Mouse (Mus musculus) brain, embryonic 14.5 days (tissue): ENCODE data around the gene Tgfb1. TPM values are rescaled to one million over a fixed set of nuclear protein-coding genes. Genes with fewer than 3 reads are reported as not detected.

Experiments
- DNase-seq: peaks from one replicate; pipeline ENCODE4 v3.0.0-alpha.2; 2011; ENCODE audit warnings: low read depth
- CTCF ChIP-seq: fragments of 200-500 bp; IDR thresholded peaks from 2 replicates; pipeline ENCODE4 v1.5.1; 2012; ENCODE audit warnings: inconsistent platforms, mild to moderate bottlenecking, moderate library complexity, borderline replicate concordance; ENCODE audit not compliant: insufficient read depth, insufficient read length; ENCODE audit errors: extremely low read depth
- POLR2A ChIP-seq: fragments of 200-500 bp; IDR thresholded peaks from 2 replicates; pipeline ENCODE4 v1.6.1; 2012; ENCODE audit warnings: mild to moderate bottlenecking, inconsistent platforms, borderline replicate concordance; ENCODE audit not compliant: poor library complexity, insufficient read depth, insufficient read length, severe bottlenecking; ENCODE audit errors: extremely low read depth
- polyA plus RNA-seq: library from polyadenylated mRNA; depleted of rRNA; stranded (reverse); fragments of >200 nt; gene quantifications from 2 replicates; pipeline ENCODE4 v1.2.3, GENCODE M21; 2012

The Tgfb1 gene
- polyA plus RNA-seq, 1 experiment, result 7.9 TPM

DNA sequence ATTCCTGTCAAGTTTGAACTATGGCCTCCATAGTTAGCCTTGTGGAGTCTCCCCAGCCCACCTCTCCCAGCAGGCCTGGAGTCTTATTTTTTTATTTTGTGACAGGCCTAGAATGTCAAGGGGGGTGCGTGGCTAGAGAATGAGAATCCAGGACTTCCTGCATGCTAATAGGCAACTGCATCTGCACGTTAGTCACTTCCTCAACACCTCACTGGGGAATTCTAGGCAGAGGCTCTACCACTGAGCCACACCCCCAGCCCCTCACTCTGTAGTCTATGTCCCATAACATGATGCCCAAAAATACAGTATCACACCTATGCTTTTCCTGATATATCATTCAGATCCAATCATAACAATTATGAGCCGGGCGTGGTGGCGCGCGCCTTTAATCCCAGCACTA lies 9.8 kb upstream of the Tgfb1 start:
- no peak for DNase-seq
- no peak for TF ChIP-seq POLR2A
- TF ChIP-seq CTCF, result no peak

DNA sequence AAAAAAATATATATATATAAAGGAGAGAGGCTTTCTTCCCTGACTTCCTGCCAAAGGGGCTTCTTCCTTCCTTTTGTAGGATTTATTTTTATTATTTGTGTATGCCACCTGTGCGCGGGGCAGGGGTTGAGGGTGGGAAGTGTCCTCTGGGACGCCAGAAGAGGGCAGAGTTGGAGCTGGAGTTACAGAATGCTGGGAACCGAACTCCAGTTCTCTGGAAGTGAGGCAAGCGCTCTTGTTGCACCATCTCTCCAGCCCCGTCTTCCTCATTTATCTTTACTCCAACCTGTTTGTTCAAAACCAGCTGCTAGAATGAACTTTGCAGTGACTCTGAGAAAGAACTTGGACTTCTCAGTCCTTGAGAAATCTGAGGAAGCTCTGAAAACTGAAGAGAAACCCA lies 6.8 kb upstream of the Tgfb1 start:
- no peak for DNase-seq
- TF ChIP-seq CTCF (no peak), POLR2A (no peak)

DNA sequence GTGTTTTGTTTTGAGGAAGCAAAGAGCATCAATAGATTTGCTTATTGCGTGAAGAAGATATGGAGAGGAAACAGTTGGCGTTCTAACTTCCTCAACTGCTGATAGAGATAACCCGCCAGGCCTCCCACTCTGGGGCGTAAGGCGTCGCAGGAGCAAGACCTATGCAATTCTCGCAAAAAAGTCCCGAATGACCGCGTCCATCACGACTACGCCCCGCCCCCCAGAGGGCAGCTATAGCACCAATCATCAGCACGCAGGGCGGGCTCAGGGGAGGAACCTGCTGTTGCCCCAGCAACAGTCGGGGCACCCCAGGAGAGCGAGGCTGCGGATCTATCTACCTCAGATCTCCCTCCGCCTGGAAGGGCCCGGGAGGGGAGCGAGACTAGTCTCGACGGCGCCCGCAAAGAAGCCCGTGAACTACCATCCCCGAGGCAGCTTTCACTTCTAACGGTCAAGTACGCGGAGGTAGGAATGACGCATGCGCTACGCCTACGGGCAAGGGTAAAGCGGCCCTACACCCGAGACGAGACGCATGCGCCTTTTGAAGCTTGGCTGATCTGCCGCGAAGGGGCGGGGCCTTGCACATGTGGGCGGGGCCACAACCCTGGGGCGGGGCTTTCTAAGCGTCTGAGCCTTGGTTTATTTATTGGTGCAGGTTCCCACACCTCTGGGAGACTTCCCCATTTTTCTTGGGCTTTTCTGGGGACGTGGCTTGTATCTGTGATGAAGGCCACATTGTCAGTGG lies 6.1 kb upstream of the Tgfb1 start, which contains the start of gene B9d2:
B9d2 (plus strand) TSS at position 267 of the 745 bp plus-strand sequence.
- DNase-seq, result peak; percentile 97
- TF ChIP-seq CTCF (no peak), POLR2A (peak; percentile 39; the same call in 1 of the 2 replicates)

DNA sequence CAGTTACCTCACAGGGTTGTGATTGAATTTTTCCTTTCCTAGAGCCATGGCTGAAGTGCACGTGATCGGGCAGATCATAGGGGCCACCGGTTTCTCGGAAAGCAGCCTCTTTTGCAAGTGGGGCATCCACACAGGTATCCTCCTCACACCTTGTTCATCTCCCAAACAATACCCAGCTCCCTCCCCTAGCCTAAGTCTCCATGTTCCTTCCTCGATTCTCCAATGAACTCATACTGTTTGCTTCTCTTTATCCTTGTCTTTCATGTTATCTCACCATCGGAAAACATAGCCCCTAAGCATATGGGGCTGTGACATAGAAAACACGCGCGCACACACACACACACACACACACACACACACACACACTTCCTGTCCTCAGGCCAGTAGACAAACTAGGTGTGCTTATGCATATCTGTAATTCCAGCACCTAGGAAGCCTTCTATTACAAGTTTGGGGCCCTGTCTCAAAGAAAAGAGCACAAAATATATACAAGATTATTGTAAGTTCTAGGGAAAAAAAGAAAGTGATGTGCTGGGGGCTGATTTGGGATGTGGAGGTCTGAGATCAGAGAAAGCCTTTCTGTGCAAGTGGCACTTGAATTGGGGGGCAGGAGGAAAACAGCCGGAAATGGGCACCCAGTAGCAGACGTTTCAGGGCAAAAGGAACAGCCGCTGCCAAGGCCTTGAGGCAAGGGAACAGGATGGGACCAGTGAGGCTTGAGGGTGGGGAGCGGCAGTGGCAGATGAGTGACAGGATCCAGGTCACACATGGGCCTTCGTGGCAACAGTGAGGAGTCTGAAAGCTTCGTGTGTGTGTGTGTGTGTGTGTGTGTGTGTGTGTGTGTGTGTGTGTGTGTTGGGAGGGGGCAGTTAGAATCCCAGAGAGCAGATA lies 5.2 kb upstream of the Tgfb1 start:
- no peak for DNase-seq

DNA sequence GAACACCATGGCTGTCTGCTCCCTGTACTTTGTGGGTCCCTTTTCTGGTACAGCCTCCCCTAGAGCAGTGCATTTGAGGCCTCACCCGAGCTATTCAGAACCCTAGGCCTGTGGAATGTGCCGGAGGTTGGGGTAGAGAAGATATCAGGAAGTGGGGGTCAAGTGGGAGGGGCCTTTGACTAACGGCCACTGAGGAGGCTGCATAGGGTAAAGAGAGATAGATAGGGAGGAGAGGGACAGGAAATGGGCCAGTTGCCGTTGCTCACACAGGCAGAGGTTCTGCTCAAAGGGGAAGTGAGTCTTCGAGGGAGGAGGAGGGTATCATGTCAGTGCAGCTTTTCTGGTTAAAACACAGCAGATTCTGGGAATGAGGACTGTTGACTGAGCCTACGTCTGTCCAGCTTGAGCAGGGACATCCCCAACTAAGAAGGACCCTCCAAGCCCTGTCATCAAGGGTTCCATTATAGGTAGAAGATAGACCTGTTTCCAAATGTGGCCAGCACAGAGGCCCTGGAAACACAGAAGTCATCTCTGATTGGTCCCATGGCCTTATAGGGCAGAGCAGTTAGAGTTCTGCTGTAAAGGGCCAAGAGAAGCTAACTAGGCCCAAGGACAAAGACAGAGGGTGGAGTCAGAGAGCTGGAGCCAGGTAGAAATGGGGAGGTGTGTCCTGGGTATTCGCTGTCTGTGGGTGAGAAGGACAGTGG lies 3.2 kb upstream of the Tgfb1 start:
- no peak for DNase-seq
- TF ChIP-seq POLR2A (no peak), CTCF (no peak)

More for the DNA sequence above, 5.2 kb upstream of the Tgfb1 start:
- TF ChIP-seq POLR2A, result no peak
- no peak for TF ChIP-seq CTCF

DNA sequence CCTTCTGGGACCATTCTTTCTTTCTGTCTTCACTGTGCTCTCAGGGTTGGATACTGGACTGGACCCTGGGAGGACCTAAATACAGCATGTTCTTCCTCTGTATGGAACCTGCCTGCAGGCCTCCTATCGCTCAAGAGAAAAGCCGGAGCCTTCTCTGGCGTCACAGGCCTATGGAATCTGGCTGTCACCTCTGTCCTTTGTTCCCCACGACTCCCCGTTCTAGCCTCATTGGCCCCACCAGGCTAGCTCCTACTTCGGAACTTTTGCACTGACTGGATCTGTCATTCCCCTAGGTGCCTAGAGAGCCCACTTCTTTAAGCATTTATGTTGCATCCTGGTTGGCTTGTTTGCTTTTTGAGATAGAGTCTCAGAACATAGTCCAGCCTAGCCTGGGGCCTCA lies 2.1 kb upstream of the Tgfb1 start:
- DNase-seq, result no peak
- TF ChIP-seq CTCF (no peak), POLR2A (no peak)

DNA sequence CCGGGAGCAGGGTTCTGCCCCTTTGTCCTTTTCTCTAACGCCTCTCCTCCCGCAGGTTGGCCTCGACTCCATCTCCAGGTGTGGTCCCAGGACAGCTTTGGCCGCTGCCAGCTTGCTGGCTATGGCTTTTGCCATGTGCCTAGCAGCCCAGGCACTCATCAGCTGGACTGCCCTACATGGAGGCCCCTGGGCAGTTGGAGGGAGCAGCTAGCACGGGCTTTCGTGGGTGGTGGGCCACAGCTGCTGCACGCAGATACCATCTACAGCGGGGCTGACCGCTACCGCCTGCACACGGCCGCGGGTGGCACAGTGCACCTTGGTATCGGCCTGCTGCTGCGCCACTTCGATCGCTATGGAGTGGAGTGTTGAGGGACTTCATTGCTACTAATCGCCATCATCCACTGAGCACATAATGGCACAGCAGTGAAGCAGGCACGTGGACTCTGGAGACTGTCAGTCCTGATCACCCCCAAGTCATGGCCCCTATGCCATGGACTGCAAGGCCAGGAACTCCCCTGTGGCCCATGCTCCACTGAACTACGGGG lies 804 bp upstream of the Tgfb1 start:
- TF ChIP-seq POLR2A (no peak), CTCF (no peak)
- no peak for DNase-seq

DNA sequence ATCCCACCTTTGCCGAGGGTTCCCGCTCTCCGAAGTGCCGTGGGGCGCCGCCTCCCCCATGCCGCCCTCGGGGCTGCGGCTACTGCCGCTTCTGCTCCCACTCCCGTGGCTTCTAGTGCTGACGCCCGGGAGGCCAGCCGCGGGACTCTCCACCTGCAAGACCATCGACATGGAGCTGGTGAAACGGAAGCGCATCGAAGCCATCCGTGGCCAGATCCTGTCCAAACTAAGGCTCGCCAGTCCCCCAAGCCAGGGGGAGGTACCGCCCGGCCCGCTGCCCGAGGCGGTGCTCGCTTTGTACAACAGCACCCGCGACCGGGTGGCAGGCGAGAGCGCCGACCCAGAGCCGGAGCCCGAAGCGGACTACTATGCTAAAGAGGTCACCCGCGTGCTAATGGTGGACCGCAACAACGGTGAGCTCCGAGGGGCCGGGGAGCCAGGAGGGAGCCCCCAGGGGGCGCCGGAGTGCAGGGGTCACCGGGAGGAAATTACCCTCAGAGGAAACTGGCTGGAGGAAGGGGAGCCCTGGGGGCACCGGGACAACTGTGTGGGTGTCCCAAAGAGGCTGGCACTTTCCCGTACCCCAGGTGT lies 1.1 kb downstream of the Tgfb1 start:
- no peak for TF ChIP-seq POLR2A
- TF ChIP-seq CTCF, result no peak
- DNase-seq, result no peak

DNA sequence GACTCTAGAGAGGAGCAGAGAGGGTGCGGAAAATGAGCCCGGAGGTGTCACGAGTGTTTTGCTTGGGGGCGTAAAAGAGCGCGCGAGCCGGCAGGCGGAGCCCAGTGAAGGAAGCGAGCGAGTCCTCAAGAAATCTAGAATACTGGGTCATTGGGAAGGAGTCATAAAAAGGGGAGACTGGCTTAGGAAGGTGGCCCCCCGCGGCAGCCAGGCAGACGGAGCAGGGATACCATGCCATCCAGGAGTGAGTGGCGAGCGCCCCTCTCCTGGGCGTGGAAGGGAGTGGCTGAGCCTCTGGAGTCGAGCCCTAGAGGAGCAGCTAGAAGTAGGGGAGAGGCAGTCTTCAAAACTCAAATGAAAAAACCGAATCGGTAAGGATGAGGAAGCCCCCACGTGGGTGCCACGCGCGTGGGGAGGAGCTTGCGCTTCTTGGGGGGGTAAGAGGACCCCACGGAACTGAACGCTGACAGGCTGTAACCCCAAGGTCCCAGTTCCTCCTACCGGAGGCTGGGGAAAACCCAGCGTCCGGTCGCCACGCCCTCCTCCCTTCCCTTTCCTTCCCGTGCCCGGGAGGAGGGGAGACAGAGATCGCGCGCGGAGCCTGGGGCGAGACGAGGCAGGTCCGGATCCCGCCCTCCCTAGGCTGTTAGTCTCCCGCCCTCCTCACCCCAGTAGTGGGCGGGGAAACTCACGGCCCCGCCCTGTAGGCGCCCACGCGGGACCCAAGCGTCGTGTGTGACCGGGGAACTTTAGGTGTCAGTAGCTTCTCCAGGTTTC lies 2.2 kb downstream of the Tgfb1 start:
- TF ChIP-seq POLR2A (no peak), CTCF (no peak)
- no peak for DNase-seq

DNA sequence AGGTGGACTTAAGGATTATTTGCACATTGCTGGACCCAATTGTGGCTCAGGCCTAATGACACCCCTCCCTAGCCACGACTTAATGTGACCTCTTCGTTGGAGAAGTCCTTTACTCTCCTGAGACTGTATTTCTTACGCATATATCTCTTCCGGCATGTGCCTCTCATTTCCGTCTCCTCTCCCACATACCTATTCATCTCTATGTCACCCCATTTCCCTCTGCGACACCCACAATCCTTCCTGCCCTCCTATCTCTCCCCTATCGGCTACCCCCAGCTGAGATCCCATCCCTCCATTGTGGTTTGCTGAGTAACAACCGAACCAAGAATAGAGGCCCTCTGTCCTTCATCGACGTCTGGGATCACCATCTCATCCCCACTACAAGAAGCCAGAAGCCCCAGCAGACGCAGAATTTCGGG lies 2.8 kb downstream of the Tgfb1 start:
- TF ChIP-seq POLR2A (no peak), CTCF (no peak)
- DNase-seq, result no peak
